21 mouse cellular contexts compared by ENCODE assay signal in genomic region chr7:59234773-59235401, GRCm38 (mm10). TPM values are rescaled to one million over a fixed set of nuclear protein-coding genes. Genes with fewer than 3 reads are reported as not detected.
DNase-seq lines count a peak whose midpoint lies in the region; ATAC-seq and TF ChIP-seq lines count a peak whose summit lies in the region.
"Had no signal": no experiment of that assay in that cellular context is flagged by ENCODE, and none has a peak within 500 bp of the region (broad histone marks: within the 10 kb centered on the region; RNA-seq: fewer than 3 reads in every experiment).

No protein-coding gene starts in this region.

- no peak for DNase-seq in hindbrain, embryonic 14.5 days (ENCODE audit: low spot score)
- DNase-seq in ZHBTc4 (ENCODE audit: low read depth, low spot score), result peak; percentile 1
- DNase-seq in liver, embryonic 14.5 days (ENCODE audit: low read depth in 3 of 3, low spot score in 3 of 3), result no peak
- no peak for DNase-seq in right cerebral cortex, adult 18-20 months
- no peak for DNase-seq in gastrocnemius, postnatal 25 days
- DNase-seq: adrenal gland, postnatal 14 days; cerebellum, adult 18-20 months; cerebellum, postnatal 10 days; gastrocnemius, postnatal 10 days; heart, adult 2 months; heart, postnatal 14 days had no signal

- TF ChIP-seq CTCF in liver, embryonic 14.5 days (IDR thresholded peaks at IDR 0.05; ENCODE audit: low read depth), result no peak

- no peak overlapping the region for H3K4me3 ChIP-seq in hindbrain, embryonic 14.5 days (replicated peaks; ENCODE audit: low read length)
- H3K4me3 ChIP-seq in hindbrain, embryonic 13.5 days, result no peak overlapping the region
- H3K4me3 ChIP-seq in liver, embryonic 14.5 days (ENCODE audit: insufficient read depth in 1 of 2, low read depth in 2 of 2, low read length in 2 of 2), result no peak overlapping the region
- H3K4me3 ChIP-seq: embryonic facial prominence, embryonic 15.5 days; erythroblast, embryonic 14.5 days; forebrain, embryonic 10.5 days; heart, adult 2 months; heart, embryonic 15.5 days; hindbrain, embryonic 15.5 days had no signal

- H3K36me3 ChIP-seq in hindbrain, embryonic 14.5 days (replicated peaks; ENCODE audit: control insufficient read depth, insufficient read depth), result no peaks in the 10 kb centered on the region
- no peaks in the 10 kb centered on the region for H3K36me3 ChIP-seq in hindbrain, embryonic 13.5 days
- no peaks in the 10 kb centered on the region for H3K36me3 ChIP-seq in liver, embryonic 14.5 days (replicated peaks; ENCODE audit: control insufficient read depth, insufficient read depth, low read depth)
- H3K36me3 ChIP-seq: embryonic facial prominence, embryonic 15.5 days; heart, embryonic 15.5 days; hindbrain, embryonic 15.5 days had no signal

- H3K27me3 ChIP-seq in hindbrain, embryonic 14.5 days (ENCODE audit: control insufficient read depth, insufficient read depth, low read length), result no peaks in the 10 kb centered on the region
- H3K27me3 ChIP-seq in hindbrain, embryonic 13.5 days, result no peaks in the 10 kb centered on the region
- H3K27me3 ChIP-seq in liver, embryonic 14.5 days (ENCODE audit: control insufficient read depth, insufficient read depth, low read length), result no peaks in the 10 kb centered on the region
- H3K27me3 ChIP-seq: embryonic facial prominence, embryonic 15.5 days; heart, embryonic 15.5 days; hindbrain, embryonic 15.5 days had no signal

- no peak overlapping the region for H3K27ac ChIP-seq in hindbrain, embryonic 14.5 days
- H3K27ac ChIP-seq in hindbrain, embryonic 13.5 days, result no peak overlapping the region
- no peak overlapping the region for H3K27ac ChIP-seq in liver, embryonic 14.5 days
- H3K27ac ChIP-seq: embryonic facial prominence, embryonic 15.5 days; forebrain, embryonic 10.5 days; heart, adult 2 months; heart, embryonic 15.5 days; hindbrain, embryonic 15.5 days had no signal

- no peaks in the 10 kb centered on the region for H3K9me3 ChIP-seq in hindbrain, embryonic 14.5 days (ENCODE audit: control insufficient read depth, low read length)
- H3K9me3 ChIP-seq in hindbrain, embryonic 13.5 days, result no peaks in the 10 kb centered on the region
- no peaks in the 10 kb centered on the region for H3K9me3 ChIP-seq in liver, embryonic 14.5 days (ENCODE audit: control insufficient read depth, low read length)
- H3K9me3 ChIP-seq: embryonic facial prominence, embryonic 15.5 days; forebrain, embryonic 10.5 days; heart, embryonic 15.5 days; hindbrain, embryonic 15.5 days had no signal

- TF ChIP-seq EP300 in liver, embryonic 14.5 days (IDR thresholded peaks at IDR 0.05; ENCODE audit: low read depth), result no peak

- no peak overlapping the region for H3K9ac ChIP-seq in hindbrain, embryonic 14.5 days
- no peak overlapping the region for H3K9ac ChIP-seq in hindbrain, embryonic 13.5 days
- H3K9ac ChIP-seq in liver, embryonic 14.5 days (replicated peaks), result no peak overlapping the region
- H3K9ac ChIP-seq: embryonic facial prominence, embryonic 15.5 days; heart, embryonic 15.5 days; hindbrain, embryonic 15.5 days had no signal

- ATAC-seq in hindbrain, embryonic 14.5 days (ENCODE audit: low FRiP score), result 0 out of 2 replicates have a peak, but pooled peaks have one; percentile 16
- ATAC-seq in hindbrain, embryonic 13.5 days (ENCODE audit: low FRiP score), result no peak
- peak; percentile 55; the same call in 1 of the 2 replicates for ATAC-seq in liver, embryonic 14.5 days (ENCODE audit: insufficient read depth)
- peak; percentile 74 for ATAC-seq in megakaryocyte-erythroid progenitor cell, adult 5-6 weeks (replicated peaks; ENCODE audit: low FRiP score, low TSS enrichment, poor library complexity, severe bottlenecking)
- ATAC-seq: activated CD4-positive, CD25-positive, alpha-beta regulatory T cell, adult 4 months; forebrain, embryonic 14.5 days had no signal

- WGBS in hindbrain, embryonic 14.5 days, result 95% methylated on average over 8 of the region's 8 CpGs
- 95% methylated on average over 8 of the region's 8 CpGs for WGBS in hindbrain, embryonic 13.5 days
- 77% methylated on average over 8 of the region's 8 CpGs for WGBS in liver, embryonic 14.5 days (ENCODE audit: insufficient replicate concordance)

- no peak overlapping the region for H3K4me2 ChIP-seq in hindbrain, embryonic 14.5 days (replicated peaks)
- H3K4me2 ChIP-seq in hindbrain, embryonic 13.5 days, result no peak overlapping the region
- H3K4me2 ChIP-seq in liver, embryonic 14.5 days (ENCODE audit: low read depth), result no peak overlapping the region
- H3K4me2 ChIP-seq: embryonic facial prominence, embryonic 15.5 days; heart, embryonic 11.5 days; heart, embryonic 15.5 days; hindbrain, embryonic 15.5 days had no signal

- peaks cover 16% of the 10 kb centered on the region for H3K4me1 ChIP-seq in hindbrain, embryonic 14.5 days (replicated peaks; ENCODE audit: control insufficient read depth, insufficient read depth, low read length)
- peaks cover 16% of the 10 kb centered on the region for H3K4me1 ChIP-seq in hindbrain, embryonic 13.5 days (replicated peaks)
- H3K4me1 ChIP-seq in liver, embryonic 14.5 days (replicated peaks; ENCODE audit: control insufficient read depth in 2 of 2, insufficient read depth in 2 of 2, low read length in 1 of 2), result peaks cover 10 to 15% of the 10 kb centered on the region in 2 experiments

RNA-seq across cellular contexts. Expression of gene Ube3a, which starts 6.3 kb away (rescaled TPM):
- 173 and 182 TPM in 2 replicates for polyA plus RNA-seq in hindbrain, embryonic 14.5 days (2014; fragmentation: Nextera tagmentation; extraction: Ambion mirVana)
- polyA plus RNA-seq in hindbrain, embryonic 13.5 days (2015; fragmentation: Nextera tagmentation; extraction: Ambion mirVana), result 190 and 192 TPM in 2 replicates
- polyA plus RNA-seq in liver, embryonic 14.5 days (2012; rRNA removed), result 6.6 and 7.0 TPM in 2 replicates
- 47.3 and 58.2 TPM in 2 replicates for polyA plus RNA-seq in liver, embryonic 14.5 days (2014; fragmentation: Nextera tagmentation; extraction: Ambion mirVana)
- total RNA-seq in megakaryocyte-erythroid progenitor cell, adult 5-6 weeks (2014; fragmentation: Nextera tagmentation), result 77.9 and 110 TPM in 2 replicates
- total RNA-seq in megakaryocyte-erythroid progenitor cell, adult 5-6 weeks (2017), result 79.6 and 125 TPM in 2 replicates
- total RNA-seq in gastrocnemius, postnatal 25 days (2021), result 100 to 1,000 TPM in 1 of 2 experiments, 10 to 100 TPM in 1; 92.6 to 101 TPM
